Mouse (Mus musculus): ENCODE measurements around the gene Smg5. TPM values are rescaled to one million over a fixed set of nuclear protein-coding genes. Genes with fewer than 3 reads are reported as not detected.

The Smg5 gene
- total and polyA plus RNA-seq, 2 experiments from 2014 or later, result 25.1 to 54.3 TPM

DNA sequence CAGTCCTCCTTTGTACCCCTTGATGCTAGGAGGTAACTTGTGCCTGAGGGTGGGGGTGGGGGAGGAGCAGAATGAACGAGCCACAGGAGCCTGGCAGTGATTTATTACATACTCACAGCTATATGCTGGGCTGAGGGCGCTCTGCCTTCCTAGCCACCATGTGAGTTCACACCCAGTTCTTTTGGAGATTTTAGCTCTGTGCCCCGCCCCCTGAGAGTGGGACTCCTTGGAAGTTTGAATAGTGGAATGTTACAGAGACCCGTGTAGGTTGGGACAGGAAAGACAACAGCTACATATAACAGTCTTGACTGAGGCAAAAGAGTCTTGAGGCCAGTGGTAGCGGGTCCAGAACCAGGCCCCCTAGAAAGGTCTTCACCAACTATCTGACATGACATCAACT lies 7.1 kb upstream of the Smg5 start:
- Histone ChIP-seq H3K27ac (ENCODE audit: low read depth) (no peak overlapping the region), H3K9me3 (replicated peaks; ENCODE audit: control insufficient read depth, low read length) (no peaks in the 10 kb centered on the region), H3K4me3 (ENCODE audit: low read depth, low read length) (no peak overlapping the region), H3K4me1 (ENCODE audit: control insufficient read depth, insufficient read depth) (peaks cover 6% of the 10 kb centered on the region), H3K36me3 (replicated peaks; ENCODE audit: control insufficient read depth, insufficient read depth, low read length) (peaks cover 18% of the 10 kb centered on the region), H3K4me2 (ENCODE audit: low read depth, low read length) (no peak overlapping the region), H3K9ac (replicated peaks; ENCODE audit: low read depth, low read length) (no peak overlapping the region), H3K27me3 (ENCODE audit: control insufficient read depth, insufficient read depth, low read length) (no peaks in the 10 kb centered on the region)
- no peak for DNase-seq (ENCODE audit: low spot score)
- WGBS, result 80% methylated on average over 5 of the region's 5 CpGs
- no peak for TF ChIP-seq EP300 (IDR thresholded peaks at IDR 0.05; ENCODE audit: low read depth)
- TF ChIP-seq CTCF (IDR thresholded peaks at IDR 0.05; ENCODE audit: low read depth), result no peak
- no peak for ATAC-seq (ENCODE audit: insufficient read depth, low read depth)

DNA sequence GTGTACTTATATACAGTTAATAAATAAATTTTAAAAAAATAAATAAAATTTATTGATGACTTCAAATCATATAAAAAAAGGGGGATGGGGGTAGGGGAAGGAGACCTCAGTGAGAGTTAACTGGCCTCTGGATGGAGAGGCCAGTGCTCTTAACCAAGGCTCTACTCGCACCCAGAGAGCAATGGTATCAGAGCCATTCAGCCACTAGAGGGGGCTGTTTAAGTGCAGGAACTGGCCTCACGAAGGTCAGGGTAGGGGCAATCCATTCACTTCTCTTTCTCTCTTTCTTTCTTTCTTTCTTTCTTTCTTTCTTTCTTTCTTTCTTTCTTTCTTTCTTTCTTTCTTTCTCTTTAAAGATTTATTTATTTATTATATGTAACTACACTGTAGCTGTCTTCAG lies 4.8 kb upstream of the Smg5 start:
- ATAC-seq (ENCODE audit: insufficient read depth, low read depth) (no peak), DNase-seq (ENCODE audit: low spot score) (no peak)
- WGBS, result 36% methylated on average over 2 of the region's 2 CpGs
- no peak overlapping the region for H3K4me2 ChIP-seq (ENCODE audit: low read depth, low read length)
- TF ChIP-seq CTCF (IDR thresholded peaks at IDR 0.05; ENCODE audit: low read depth), result peak; percentile 46
- TF ChIP-seq EP300 (IDR thresholded peaks at IDR 0.05; ENCODE audit: low read depth), result no peak
- H3K9me3 ChIP-seq (replicated peaks; ENCODE audit: control insufficient read depth, low read length), result no peaks in the 10 kb centered on the region
- H3K4me3 ChIP-seq (ENCODE audit: low read depth, low read length), result no peak overlapping the region
- no peaks in the 10 kb centered on the region for H3K27me3 ChIP-seq (ENCODE audit: control insufficient read depth, insufficient read depth, low read length)
- H3K4me1 ChIP-seq (ENCODE audit: control insufficient read depth, insufficient read depth), result peaks cover 9% of the 10 kb centered on the region
- no peak overlapping the region for H3K27ac ChIP-seq (ENCODE audit: low read depth)
- H3K36me3 ChIP-seq (replicated peaks; ENCODE audit: control insufficient read depth, insufficient read depth, low read length), result peaks cover 18% of the 10 kb centered on the region
- H3K9ac ChIP-seq (replicated peaks; ENCODE audit: low read depth, low read length), result no peak overlapping the region

DNA sequence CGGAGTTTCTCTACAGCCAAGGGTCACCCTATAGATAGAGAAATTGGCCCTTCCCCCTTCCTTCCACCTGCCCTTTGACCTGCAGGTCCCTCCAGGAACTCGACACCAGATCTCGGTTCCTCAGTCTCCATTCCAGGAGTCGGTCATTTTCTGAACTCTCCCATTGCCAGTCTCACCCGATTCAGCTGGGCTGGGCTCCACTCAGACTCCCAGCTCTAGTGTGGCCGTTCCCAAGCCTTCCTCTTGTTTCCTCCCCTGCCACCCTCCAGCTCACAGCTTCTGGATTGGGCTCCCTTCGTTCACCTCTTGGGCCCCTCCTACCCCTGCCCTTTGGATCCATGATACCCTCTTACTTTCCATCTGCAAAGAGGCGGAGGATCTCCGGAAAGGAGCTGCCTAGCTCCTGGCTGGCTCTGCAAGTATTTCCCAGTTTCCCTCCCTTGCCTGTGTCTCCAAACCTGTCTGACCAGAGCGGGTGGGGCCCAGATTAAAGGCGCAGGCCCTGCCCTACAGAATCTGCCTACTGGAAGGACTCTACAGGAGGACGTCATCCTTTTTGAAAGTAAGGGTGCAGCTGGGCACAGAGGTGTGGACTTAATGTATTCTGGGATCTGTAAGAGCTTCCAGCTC lies 1.9 kb upstream of the Smg5 start:
- Histone ChIP-seq H3K4me3 (ENCODE audit: low read depth, low read length) (no peak overlapping the region), H3K4me1 (ENCODE audit: control insufficient read depth, insufficient read depth) (peaks cover 17% of the 10 kb centered on the region), H3K36me3 (replicated peaks; ENCODE audit: control insufficient read depth, insufficient read depth, low read length) (peaks cover 5% of the 10 kb centered on the region), H3K27ac (ENCODE audit: low read depth) (no peak overlapping the region), H3K9me3 (replicated peaks; ENCODE audit: control insufficient read depth, low read length) (no peaks in the 10 kb centered on the region), H3K9ac (replicated peaks; ENCODE audit: low read depth, low read length) (no peak overlapping the region), H3K27me3 (ENCODE audit: control insufficient read depth, insufficient read depth, low read length) (no peaks in the 10 kb centered on the region), H3K4me2 (ENCODE audit: low read depth, low read length) (no peak overlapping the region)
- 56% methylated on average over 12 of the region's 12 CpGs for WGBS
- TF ChIP-seq EP300 (IDR thresholded peaks at IDR 0.05; ENCODE audit: low read depth) (no peak), CTCF (IDR thresholded peaks at IDR 0.05; ENCODE audit: low read depth) (no peak)
- ATAC-seq (ENCODE audit: insufficient read depth, low read depth), result no peak
- no peak for DNase-seq (ENCODE audit: low spot score)

DNA sequence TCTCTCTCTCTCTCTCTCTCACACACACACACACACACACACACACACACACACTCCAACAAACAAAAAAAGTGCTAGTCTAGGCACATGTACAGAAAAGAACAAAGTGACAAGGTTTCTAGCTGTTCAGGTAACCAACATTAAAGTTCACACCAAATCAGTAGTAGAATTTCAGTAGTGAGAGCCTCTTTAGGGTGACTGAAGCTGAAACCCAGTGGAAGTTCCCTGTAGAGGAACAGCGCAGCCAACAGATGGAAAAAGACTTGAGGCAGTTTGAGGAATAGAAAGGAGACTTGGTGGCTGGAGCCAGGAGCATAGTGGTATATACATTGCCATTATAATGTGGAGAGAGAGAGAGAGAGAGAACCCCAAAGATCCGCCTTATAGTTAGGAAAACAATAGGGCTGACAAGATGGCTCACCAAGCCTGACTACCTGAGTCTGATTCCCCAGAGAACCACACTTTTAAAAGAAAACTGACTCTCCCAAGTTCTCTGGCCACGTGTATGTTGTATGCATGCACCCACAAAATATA lies 1.1 kb upstream of the Smg5 start:
- no peaks in the 10 kb centered on the region for H3K36me3 ChIP-seq (replicated peaks; ENCODE audit: control insufficient read depth, insufficient read depth, low read length)
- H3K9me3 ChIP-seq (replicated peaks; ENCODE audit: control insufficient read depth, low read length), result no peaks in the 10 kb centered on the region
- H3K4me3 ChIP-seq (ENCODE audit: low read depth, low read length), result peak overlapping the region; percentile 96
- DNase-seq (ENCODE audit: low spot score), result no peak
- no peak for ATAC-seq (ENCODE audit: insufficient read depth, low read depth)
- no peak for TF ChIP-seq CTCF (IDR thresholded peaks at IDR 0.05; ENCODE audit: low read depth)
- TF ChIP-seq EP300 (IDR thresholded peaks at IDR 0.05; ENCODE audit: low read depth), result no peak
- no peaks in the 10 kb centered on the region for H3K27me3 ChIP-seq (ENCODE audit: control insufficient read depth, insufficient read depth, low read length)
- peak overlapping the region; percentile 95 for H3K9ac ChIP-seq (replicated peaks; ENCODE audit: low read depth, low read length)
- 39% methylated on average over 3 of the region's 3 CpGs for WGBS
- peak overlapping the region; percentile 86 for H3K4me2 ChIP-seq (ENCODE audit: low read depth, low read length)
- H3K27ac ChIP-seq (ENCODE audit: low read depth), result peak overlapping the region; percentile 98
- H3K4me1 ChIP-seq (ENCODE audit: control insufficient read depth, insufficient read depth), result peaks cover 17% of the 10 kb centered on the region

DNA sequence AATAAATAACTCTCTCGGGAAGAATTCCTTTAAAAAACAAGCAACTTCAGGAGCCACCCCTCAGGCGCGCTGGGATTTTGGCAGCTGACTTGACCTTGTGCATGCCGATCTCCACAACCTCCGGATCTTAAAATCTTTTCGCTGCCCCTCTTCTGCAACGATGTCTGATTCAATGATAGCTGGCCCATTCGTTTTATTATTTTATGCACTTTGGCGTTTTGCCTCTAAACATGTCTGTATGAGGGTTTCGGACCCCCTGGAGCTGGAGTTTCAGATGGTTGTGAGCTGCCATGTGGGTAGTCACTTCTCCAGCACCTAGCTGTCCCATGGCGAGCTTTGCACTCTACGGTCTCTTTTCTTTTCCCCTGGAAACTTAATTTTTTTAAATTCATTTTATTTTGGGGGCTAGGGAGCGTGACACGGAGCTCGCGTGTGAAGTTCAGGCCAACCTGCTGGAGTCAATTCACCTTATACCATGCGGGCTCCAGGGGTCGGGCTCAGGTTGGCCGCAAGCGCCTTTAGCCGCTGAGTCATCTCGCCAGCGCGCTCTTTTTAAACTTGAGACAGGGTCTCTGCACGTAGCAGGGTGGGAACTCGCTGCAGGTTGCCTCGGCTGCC lies 515 bp upstream of the Smg5 start:
- Histone ChIP-seq H3K36me3 (replicated peaks; ENCODE audit: control insufficient read depth, insufficient read depth, low read length) (peaks cover 1% of the 10 kb centered on the region; the same call in 1 of the 2 replicates), H3K4me2 (ENCODE audit: low read depth, low read length) (peak overlapping the region; percentile 86), H3K9me3 (replicated peaks; ENCODE audit: control insufficient read depth, low read length) (no peaks in the 10 kb centered on the region), H3K9ac (replicated peaks; ENCODE audit: low read depth, low read length) (peak overlapping the region; percentile 95), H3K4me3 (ENCODE audit: low read depth, low read length) (peak overlapping the region; percentile 96), H3K27me3 (ENCODE audit: control insufficient read depth, insufficient read depth, low read length) (no peaks in the 10 kb centered on the region), H3K4me1 (ENCODE audit: control insufficient read depth, insufficient read depth) (peaks cover 17% of the 10 kb centered on the region), H3K27ac (ENCODE audit: low read depth) (peak overlapping the region; percentile 98)
- under 1% methylated on average over 27 of the region's 27 CpGs for WGBS
- peak; percentile 25 for DNase-seq (ENCODE audit: low spot score)
- peak; percentile 36 for ATAC-seq (ENCODE audit: insufficient read depth, low read depth)
- TF ChIP-seq CTCF (IDR thresholded peaks at IDR 0.05; ENCODE audit: low read depth) (no peak), EP300 (IDR thresholded peaks at IDR 0.05; ENCODE audit: low read depth) (no peak)
